Mouse (Mus musculus): ENCODE results near the gene Plekha7. TPM values are rescaled to one million over a fixed set of nuclear protein-coding genes. Genes with fewer than 3 reads are reported as not detected.

Gene Plekha7
- polyA plus RNA-seq, 1 experiment from 2014 or later = 9.7 TPM

- Histone ChIP-seq H3K9ac (no peak overlapping the region), H3K4me3 (no peak overlapping the region), H3K4me1 (peaks cover 34% of the 10 kb centered on the region), H3K36me3 (no peaks in the 10 kb centered on the region), H3K27ac (peak overlapping the region; percentile 73), H3K4me2 (replicated peaks) (no peak overlapping the region), H3K27me3 (no peaks in the 10 kb centered on the region), H3K9me3 (no peaks in the 10 kb centered on the region)
- peak; percentile 48; the same call in 1 of the 2 replicates for ATAC-seq (ENCODE audit: low FRiP score, low read depth)
- 22% methylated on average over 11 of the region's 11 CpGs for WGBS
Measured at GRCm38 (mm10) chr7:116286611-116287355, 21.4 kb downstream of the Plekha7 start.

DNA sequence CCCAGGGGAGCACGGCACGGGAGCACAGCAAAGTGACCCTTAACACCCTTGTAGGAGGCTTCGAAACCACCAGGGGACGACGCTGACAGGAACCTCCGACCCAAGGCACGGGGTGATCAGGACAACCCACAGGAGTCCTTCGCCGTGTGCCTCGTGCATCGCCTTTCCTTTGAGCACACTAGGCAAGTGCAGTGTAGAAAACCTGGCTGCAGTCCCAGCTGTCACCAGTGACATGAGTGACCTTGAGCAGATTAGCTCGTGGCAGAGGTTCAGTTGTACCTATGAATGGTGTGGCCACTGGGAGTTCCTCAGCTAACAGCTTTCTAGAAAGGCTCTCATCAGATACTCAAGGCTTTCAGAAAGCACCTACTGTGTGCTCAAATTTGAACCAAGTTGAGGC lies 22.0 kb downstream of the Plekha7 start:
- H3K9ac ChIP-seq = no peak overlapping the region
- WGBS = 66% methylated on average over 12 of the region's 12 CpGs
- no peak overlapping the region for H3K4me3 ChIP-seq
- H3K4me1 ChIP-seq = peaks cover 34% of the 10 kb centered on the region
- no peaks in the 10 kb centered on the region for H3K27me3 ChIP-seq
- no peak overlapping the region for H3K4me2 ChIP-seq (replicated peaks)
- no peaks in the 10 kb centered on the region for H3K9me3 ChIP-seq
- no peak for ATAC-seq (ENCODE audit: low FRiP score, low read depth)
- no peaks in the 10 kb centered on the region for H3K36me3 ChIP-seq
- H3K27ac ChIP-seq = no peak overlapping the region

- Histone ChIP-seq H3K9ac (no peak overlapping the region), H3K36me3 (no peaks in the 10 kb centered on the region), H3K27ac (no peak overlapping the region), H3K4me1 (peaks cover 37% of the 10 kb centered on the region), H3K4me2 (replicated peaks) (no peak overlapping the region), H3K9me3 (no peaks in the 10 kb centered on the region), H3K4me3 (no peak overlapping the region), H3K27me3 (no peaks in the 10 kb centered on the region)
- ATAC-seq (ENCODE audit: low FRiP score, low read depth) = no peak
- WGBS = 67% methylated on average over 1 of the region's 1 CpGs
Measured at GRCm38 (mm10) chr7:116285216-116285615, 23.0 kb downstream of the Plekha7 start.

GRCm38 (mm10) chr7:116282755-116283154 lies 25.4 kb downstream of the Plekha7 start:
- Histone ChIP-seq H3K27ac (no peak overlapping the region), H3K9me3 (no peaks in the 10 kb centered on the region), H3K4me3 (no peak overlapping the region), H3K9ac (no peak overlapping the region), H3K36me3 (no peaks in the 10 kb centered on the region), H3K27me3 (no peaks in the 10 kb centered on the region), H3K4me1 (peaks cover 42% of the 10 kb centered on the region), H3K4me2 (replicated peaks) (no peak overlapping the region)
- no peak for ATAC-seq (ENCODE audit: low FRiP score, low read depth)
- WGBS = 46% methylated on average over 11 of the region's 11 CpGs

GRCm38 (mm10) chr7:116280126-116280525 lies 28.1 kb downstream of the Plekha7 start:
- H3K27me3 ChIP-seq = no peaks in the 10 kb centered on the region
- no peak overlapping the region for H3K27ac ChIP-seq
- H3K4me2 ChIP-seq (replicated peaks) = no peak overlapping the region
- no peak for ATAC-seq (ENCODE audit: low FRiP score, low read depth)
- no peak overlapping the region for H3K4me3 ChIP-seq
- H3K9ac ChIP-seq = no peak overlapping the region
- H3K36me3 ChIP-seq = no peaks in the 10 kb centered on the region
- peaks cover 18% of the 10 kb centered on the region for H3K4me1 ChIP-seq
- WGBS = 50% methylated on average over 5 of the region's 5 CpGs
- H3K9me3 ChIP-seq = no peaks in the 10 kb centered on the region

DNA sequence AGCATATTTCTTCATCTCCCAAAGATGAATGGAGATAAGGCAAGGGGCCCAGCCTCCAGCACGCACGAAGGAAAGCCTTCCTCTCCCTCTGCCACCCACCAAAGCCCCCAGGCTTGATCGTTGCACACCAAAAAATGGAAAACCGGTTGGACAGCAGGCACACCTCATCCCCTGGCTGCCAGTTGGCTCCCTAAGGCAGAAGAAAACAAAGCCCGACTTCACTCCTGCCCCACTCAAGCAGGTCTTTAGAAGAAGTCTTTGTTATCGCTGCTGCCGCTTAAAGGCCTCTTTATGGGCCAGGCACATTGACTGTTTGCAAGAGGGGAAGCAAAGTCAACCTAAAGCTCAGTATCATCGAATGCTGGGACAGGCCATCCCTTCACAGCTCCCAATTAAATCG lies 29.9 kb downstream of the Plekha7 start:
- Histone ChIP-seq H3K9ac (no peak overlapping the region), H3K4me2 (replicated peaks) (no peak overlapping the region), H3K27ac (no peak overlapping the region; the same call in 1 of the 2 replicates), H3K27me3 (no peaks in the 10 kb centered on the region), H3K4me1 (peaks cover 18% of the 10 kb centered on the region), H3K36me3 (no peaks in the 10 kb centered on the region), H3K4me3 (no peak overlapping the region), H3K9me3 (no peaks in the 10 kb centered on the region)
- 63% methylated on average over 9 of the region's 9 CpGs for WGBS
- ATAC-seq (ENCODE audit: low FRiP score, low read depth) = no peak

- Histone ChIP-seq H3K9me3 (no peaks in the 10 kb centered on the region), H3K36me3 (no peaks in the 10 kb centered on the region), H3K27ac (no peak overlapping the region), H3K4me1 (peaks cover 12% of the 10 kb centered on the region; the same call in 1 of the 2 replicates), H3K27me3 (no peaks in the 10 kb centered on the region), H3K9ac (no peak overlapping the region), H3K4me3 (no peak overlapping the region), H3K4me2 (replicated peaks) (no peak overlapping the region)
- no peak for ATAC-seq (ENCODE audit: low FRiP score, low read depth)
Measured at GRCm38 (mm10) chr7:116276315-116276714, 31.9 kb downstream of the Plekha7 start.

GRCm38 (mm10) chr7:116273111-116273510 lies 35.1 kb downstream of the Plekha7 start:
- H3K36me3 ChIP-seq = no peaks in the 10 kb centered on the region
- H3K4me2 ChIP-seq (replicated peaks) = no peak overlapping the region
- H3K4me3 ChIP-seq = no peak overlapping the region
- H3K9me3 ChIP-seq = no peaks in the 10 kb centered on the region
- H3K27me3 ChIP-seq = no peaks in the 10 kb centered on the region
- no peak for ATAC-seq (ENCODE audit: low FRiP score, low read depth)
- peaks cover 16% of the 10 kb centered on the region for H3K4me1 ChIP-seq
- H3K27ac ChIP-seq = no peak overlapping the region
- no peak overlapping the region for H3K9ac ChIP-seq
- 82% methylated on average over 6 of the region's 6 CpGs for WGBS

DNA sequence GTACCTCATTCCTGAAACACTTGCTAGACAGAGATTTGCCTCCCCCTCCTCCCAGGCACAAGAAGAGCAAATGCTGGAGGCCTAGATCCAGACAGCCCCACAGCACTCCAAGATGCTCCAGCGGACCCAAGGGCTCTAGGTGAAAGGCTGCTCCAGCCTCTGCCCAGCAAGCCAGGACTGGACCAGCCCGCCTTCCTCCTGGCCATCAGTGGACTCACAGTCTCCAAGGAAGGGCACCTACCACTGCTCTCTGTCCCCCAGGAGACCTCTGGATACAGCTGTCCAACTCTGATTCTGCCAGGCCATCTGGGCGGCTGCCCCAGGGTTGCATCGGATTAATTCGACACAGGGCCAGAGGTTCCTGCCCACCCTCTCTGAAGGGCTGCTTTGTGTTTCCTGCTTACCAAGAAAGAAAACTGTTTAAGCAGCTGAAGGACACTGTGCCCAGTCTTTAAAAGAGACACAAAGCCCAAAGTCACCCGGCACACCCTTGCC lies 38.6 kb downstream of the Plekha7 start:
- Histone ChIP-seq H3K4me2 (replicated peaks) (no peak overlapping the region), H3K4me1 (peaks cover 23% of the 10 kb centered on the region), H3K36me3 (no peaks in the 10 kb centered on the region), H3K27ac (no peak overlapping the region), H3K4me3 (no peak overlapping the region), H3K27me3 (no peaks in the 10 kb centered on the region), H3K9me3 (no peaks in the 10 kb centered on the region), H3K9ac (no peak overlapping the region)
- WGBS = 71% methylated on average over 6 of the region's 6 CpGs
- ATAC-seq (ENCODE audit: low FRiP score, low read depth) = no peak

GRCm38 (mm10) chr7:116268113-116268926 lies 39.9 kb downstream of the Plekha7 start:
- no peaks in the 10 kb centered on the region for H3K36me3 ChIP-seq
- H3K9ac ChIP-seq = no peak overlapping the region
- 35% methylated on average over 13 of the region's 13 CpGs for WGBS
- no peak overlapping the region for H3K4me2 ChIP-seq (replicated peaks)
- H3K4me3 ChIP-seq = no peak overlapping the region
- ATAC-seq (ENCODE audit: low FRiP score, low read depth) = no peak; the same call in 1 of the 2 replicates
- H3K9me3 ChIP-seq = no peaks in the 10 kb centered on the region
- peaks cover 30% of the 10 kb centered on the region for H3K4me1 ChIP-seq
- H3K27me3 ChIP-seq = no peaks in the 10 kb centered on the region
- H3K27ac ChIP-seq = no peak overlapping the region

DNA sequence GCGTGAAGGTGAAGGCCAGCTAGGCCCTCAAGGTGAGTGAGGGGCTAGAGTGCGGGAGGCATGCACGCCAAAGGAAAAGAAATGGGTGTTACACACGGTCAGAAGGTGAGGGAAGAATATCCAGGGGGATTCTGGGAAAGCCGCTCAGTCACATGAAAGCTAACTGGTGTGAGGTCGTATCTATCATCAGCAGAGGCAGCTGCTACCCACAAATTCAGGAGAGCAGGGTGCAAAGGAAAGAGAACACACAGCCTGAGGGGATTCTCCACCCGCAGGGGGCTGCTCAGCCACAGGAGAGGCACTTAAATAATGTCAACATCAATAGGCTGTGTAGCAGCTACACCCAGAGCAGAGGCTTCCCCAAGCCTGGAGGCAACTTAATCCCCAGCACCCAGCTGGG lies 44.9 kb downstream of the Plekha7 start:
- no peak overlapping the region for H3K4me3 ChIP-seq
- no peak overlapping the region for H3K9ac ChIP-seq
- no peak overlapping the region for H3K27ac ChIP-seq
- H3K36me3 ChIP-seq = no peaks in the 10 kb centered on the region
- no peaks in the 10 kb centered on the region for H3K9me3 ChIP-seq
- WGBS = 57% methylated on average over 7 of the region's 7 CpGs
- H3K4me2 ChIP-seq (replicated peaks) = no peak overlapping the region
- ATAC-seq (ENCODE audit: low FRiP score, low read depth) = no peak
- no peaks in the 10 kb centered on the region for H3K27me3 ChIP-seq
- peaks cover 19% of the 10 kb centered on the region for H3K4me1 ChIP-seq

DNA sequence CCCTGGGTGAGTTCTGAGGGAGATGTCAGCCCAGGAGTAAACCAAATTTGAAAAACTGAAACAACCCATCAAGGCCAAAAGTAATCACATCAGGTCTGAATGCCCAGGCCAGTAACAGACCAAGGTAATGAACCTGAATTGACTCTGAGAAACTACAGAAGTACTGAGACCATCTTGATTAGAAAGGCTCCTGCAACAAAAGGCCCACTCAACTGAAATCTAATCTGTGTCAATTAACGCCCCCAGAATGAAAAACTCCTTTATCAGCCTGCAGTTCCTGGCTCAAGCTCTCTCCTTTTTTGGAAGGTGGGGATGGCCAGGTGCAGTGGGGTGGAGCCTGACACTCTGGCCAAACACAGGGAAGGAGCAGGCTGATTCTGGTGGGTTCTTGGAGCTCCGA lies 45.7 kb downstream of the Plekha7 start:
- H3K4me3 ChIP-seq = no peak overlapping the region
- no peaks in the 10 kb centered on the region for H3K36me3 ChIP-seq
- H3K9ac ChIP-seq = no peak overlapping the region
- H3K27me3 ChIP-seq = no peaks in the 10 kb centered on the region
- no peaks in the 10 kb centered on the region for H3K9me3 ChIP-seq
- no peak for ATAC-seq (ENCODE audit: low FRiP score, low read depth)
- 58% methylated on average over 2 of the region's 2 CpGs for WGBS
- H3K4me1 ChIP-seq = peaks cover 11% of the 10 kb centered on the region; the same call in 1 of the 2 replicates
- no peak overlapping the region for H3K27ac ChIP-seq
- no peak overlapping the region for H3K4me2 ChIP-seq (replicated peaks)

Data from limb, embryonic 13.5 days (tissue).